Mouse (Mus musculus) lung, adult 18-20 months (tissue): ENCODE measurements around the gene 4930523C07Rik.

ENCODE experiments used
- DNase-seq, 2 experiments: peaks; one replicate each; pipeline ENCODE4 v3.0.0; 2022; ENCODE audit warnings: mixed read lengths in 2 of 2

The 4930523C07Rik gene

GRCm38 (mm10) chr1:160046786-160047185 is 2.6 kb downstream of the 4930523C07Rik start:
- DNase-seq: peak in 1 of 2 experiments; percentile 48

- DNase-seq: no peak
Measured at GRCm38 (mm10) chr1:160047481-160047931, 3.3 kb downstream of the 4930523C07Rik start.

- DNase-seq: no peak
Measured at GRCm38 (mm10) chr1:160049131-160049880, 5.1 kb downstream of the 4930523C07Rik start.

- no peak for DNase-seq
Measured at GRCm38 (mm10) chr1:160050898-160051297, 6.7 kb downstream of the 4930523C07Rik start.

- DNase-seq: no peak
Measured at GRCm38 (mm10) chr1:160052556-160053315, 8.6 kb downstream of the 4930523C07Rik start.

- DNase-seq: peak; percentile 62 to 75
Measured at GRCm38 (mm10) chr1:160053510-160054305, 9.5 kb downstream of the 4930523C07Rik start.

- no peak for DNase-seq
Measured at GRCm38 (mm10) chr1:160054366-160055078, 10.3 kb downstream of the 4930523C07Rik start.

GRCm38 (mm10) chr1:160057657-160058056 is 13.5 kb downstream of the 4930523C07Rik start:
- peak; percentile 86 to 90 for DNase-seq

- DNase-seq: no peak
Measured at GRCm38 (mm10) chr1:160059908-160060307, 15.7 kb downstream of the 4930523C07Rik start.

GRCm38 (mm10) chr1:160060542-160060941 is 16.4 kb downstream of the 4930523C07Rik start:
- DNase-seq: peak; percentile 77 to 87

GRCm38 (mm10) chr1:160061321-160061720 is 17.1 kb downstream of the 4930523C07Rik start:
- DNase-seq: no peak

- peak; percentile 46 to 48 for DNase-seq
Measured at GRCm38 (mm10) chr1:160061725-160062366, 17.7 kb downstream of the 4930523C07Rik start.

- DNase-seq: no peak
Measured at GRCm38 (mm10) chr1:160064547-160065144, 20.5 kb downstream of the 4930523C07Rik start.

GRCm38 (mm10) chr1:160078882-160079661 is 34.9 kb downstream of the 4930523C07Rik start:
- DNase-seq: peak; percentile 89 to 94

GRCm38 (mm10) chr1:160080800-160081436 is 36.7 kb downstream of the 4930523C07Rik start:
- peak; percentile 73 to 82 for DNase-seq

GRCm38 (mm10) chr1:160082647-160083046 is 38.5 kb downstream of the 4930523C07Rik start:
- DNase-seq: no peak

GRCm38 (mm10) chr1:160084239-160084638 is 40.1 kb downstream of the 4930523C07Rik start:
- no peak for DNase-seq

GRCm38 (mm10) chr1:160086651-160087050 is 42.5 kb downstream of the 4930523C07Rik start:
- DNase-seq: no peak

- peak in 1 of 2 experiments; percentile 10 for DNase-seq
Measured at GRCm38 (mm10) chr1:160099659-160100302, 55.6 kb downstream of the 4930523C07Rik start.
